Comparison of ENCODE assay signal across 1 mouse cellular context in the genomic region with DNA sequence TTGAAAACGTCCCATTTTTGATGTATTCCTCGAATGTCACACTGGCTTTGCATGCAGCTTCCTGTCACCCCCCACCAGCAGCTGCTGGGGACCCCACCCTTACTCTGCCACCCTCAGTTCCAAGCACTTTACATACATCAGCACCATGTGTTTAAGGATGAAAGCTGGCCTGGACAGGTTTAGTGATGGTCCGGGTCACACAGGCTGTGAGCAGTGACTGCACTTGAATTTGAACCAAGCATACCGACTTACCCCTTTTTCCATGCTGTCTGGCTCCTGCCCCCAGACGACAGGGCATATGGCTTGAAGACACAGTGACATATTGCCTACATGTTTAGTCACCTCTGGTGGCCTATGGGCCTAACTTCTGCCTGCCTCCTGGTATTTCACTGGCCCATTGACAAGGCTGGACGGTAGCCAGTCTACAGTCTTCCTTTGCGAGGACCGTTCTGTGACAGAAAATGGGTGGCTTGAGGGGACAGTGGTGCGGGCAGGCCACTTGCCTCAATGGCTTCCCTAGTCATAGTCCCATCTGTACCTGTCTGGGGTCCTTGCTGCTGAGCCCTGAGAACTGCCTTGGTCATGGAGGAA.
TF ChIP-seq lines count a peak whose summit lies in the region.

No protein-coding gene starts in this region.

TF ChIP-seq in MEL, 35 proteins besides CTCF, POLR2A, EP300 and RAD21 (continued from another document):
- no peak for TF ChIP-seq E2F4 (IDR thresholded peaks at IDR 0.05; ENCODE audit: borderline replicate concordance, low read depth, low read length)
- TF ChIP-seq GABPA (IDR thresholded peaks at IDR 0.05; ENCODE audit: low read depth, low read length) = no peak
- TF ChIP-seq MAZ (IDR thresholded peaks at IDR 0.05; ENCODE audit: low read depth, low read length) = no peak
- TF ChIP-seq HCFC1 (IDR thresholded peaks at IDR 0.05; ENCODE audit: low read depth, low read length) = no peak
- no peak for TF ChIP-seq MEF2A (IDR thresholded peaks at IDR 0.05; ENCODE audit: extremely low read depth, insufficient replicate concordance, low read depth, low read length, poor library complexity, severe bottlenecking)
TF ChIP-seq in MEL: peak in this region for 0.
